Mouse (Mus musculus): ENCODE data around the gene Fam160a1.

GRCm38 (mm10) chr3:85652727-85653665 is 164.1 kb downstream of the Fam160a1 start:
- TF ChIP-seq POLR2A (IDR thresholded peaks at IDR 0.05; ENCODE audit: control insufficient read depth, low read depth, low read length) (no peak), CTCF (IDR thresholded peaks at IDR 0.05; ENCODE audit: control insufficient read depth, insufficient read depth, insufficient replicate concordance, low read depth, low read length) (no peak)
